Mouse (Mus musculus): ENCODE data around the gene Cage1. TPM values are rescaled to one million over a fixed set of nuclear protein-coding genes. Genes with fewer than 3 reads are reported as not detected.

Gene Cage1
- polyA plus RNA-seq, 1 experiment from 2014 or later = 1.2 TPM

GRCm38 (mm10) chr13:38070945-38071344 lies 34.1 kb upstream of the Cage1 start:
- peaks cover 21% of the 10 kb centered on the region for H3K4me1 ChIP-seq (ENCODE audit: control insufficient read depth, insufficient read depth, low read length)
- H3K36me3 ChIP-seq (ENCODE audit: control insufficient read depth, insufficient read depth) = no peaks in the 10 kb centered on the region
- WGBS = 22% methylated on average over 4 of the region's 4 CpGs
- H3K27ac ChIP-seq (ENCODE audit: low read length) = peak overlapping the region; percentile 56
- H3K4me3 ChIP-seq (ENCODE audit: low read length) = no peak overlapping the region
- no peak overlapping the region for H3K9ac ChIP-seq (ENCODE audit: low read length)
- ATAC-seq (replicated peaks; ENCODE audit: extremely low read depth, insufficient read depth, low FRiP score) = peak; percentile 74
- H3K27me3 ChIP-seq (ENCODE audit: control insufficient read depth, insufficient read depth, low read length) = no peaks in the 10 kb centered on the region
- H3K4me2 ChIP-seq (ENCODE audit: low read depth, low read length) = no peak overlapping the region
- H3K9me3 ChIP-seq (replicated peaks; ENCODE audit: control insufficient read depth, low read length) = no peaks in the 10 kb centered on the region

GRCm38 (mm10) chr13:38064854-38065663 lies 28.2 kb upstream of the Cage1 start:
- Histone ChIP-seq H3K4me2 (ENCODE audit: low read depth, low read length) (no peak overlapping the region), H3K36me3 (ENCODE audit: control insufficient read depth, insufficient read depth) (peaks cover 24% of the 10 kb centered on the region), H3K9me3 (replicated peaks; ENCODE audit: control insufficient read depth, low read length) (no peaks in the 10 kb centered on the region), H3K27ac (ENCODE audit: low read length) (no peak overlapping the region), H3K9ac (ENCODE audit: low read length) (no peak overlapping the region), H3K4me3 (ENCODE audit: low read length) (no peak overlapping the region), H3K27me3 (ENCODE audit: control insufficient read depth, insufficient read depth, low read length) (no peaks in the 10 kb centered on the region), H3K4me1 (ENCODE audit: control insufficient read depth, insufficient read depth, low read length) (no peaks in the 10 kb centered on the region)
- 65% methylated on average over 11 of the region's 11 CpGs for WGBS
- no peak; the same call in 1 of the 2 replicates for ATAC-seq (replicated peaks; ENCODE audit: extremely low read depth, insufficient read depth, low FRiP score)

- no peak for ATAC-seq (replicated peaks; ENCODE audit: extremely low read depth, insufficient read depth, low FRiP score)
- H3K27me3 ChIP-seq (ENCODE audit: control insufficient read depth, insufficient read depth, low read length) = no peaks in the 10 kb centered on the region
- H3K9me3 ChIP-seq (replicated peaks; ENCODE audit: control insufficient read depth, low read length) = no peaks in the 10 kb centered on the region
- H3K4me1 ChIP-seq (ENCODE audit: control insufficient read depth, insufficient read depth, low read length) = no peaks in the 10 kb centered on the region
- H3K4me2 ChIP-seq (ENCODE audit: low read depth, low read length) = no peak overlapping the region
- peaks cover 39% of the 10 kb centered on the region for H3K36me3 ChIP-seq (ENCODE audit: control insufficient read depth, insufficient read depth)
- H3K27ac ChIP-seq (ENCODE audit: low read length) = no peak overlapping the region
- H3K4me3 ChIP-seq (ENCODE audit: low read length) = no peak overlapping the region
- no peak overlapping the region for H3K9ac ChIP-seq (ENCODE audit: low read length)
- WGBS = 86% methylated on average over 11 of the region's 11 CpGs
These were observed 25.8 kb upstream of the Cage1 start for GRCm38 (mm10) chr13:38062678-38063077.

GRCm38 (mm10) chr13:38049888-38050287 lies 13.0 kb upstream of the Cage1 start:
- no peak overlapping the region for H3K27ac ChIP-seq (ENCODE audit: low read length)
- 34% methylated on average over 3 of the region's 3 CpGs for WGBS
- H3K9ac ChIP-seq (ENCODE audit: low read length) = no peak overlapping the region
- no peaks in the 10 kb centered on the region for H3K27me3 ChIP-seq (ENCODE audit: control insufficient read depth, insufficient read depth, low read length)
- H3K9me3 ChIP-seq (replicated peaks; ENCODE audit: control insufficient read depth, low read length) = no peaks in the 10 kb centered on the region
- H3K36me3 ChIP-seq (ENCODE audit: control insufficient read depth, insufficient read depth) = peaks cover 65% of the 10 kb centered on the region
- no peak overlapping the region for H3K4me2 ChIP-seq (ENCODE audit: low read depth, low read length)
- no peaks in the 10 kb centered on the region for H3K4me1 ChIP-seq (ENCODE audit: control insufficient read depth, insufficient read depth, low read length)
- ATAC-seq (replicated peaks; ENCODE audit: extremely low read depth, insufficient read depth, low FRiP score) = no peak
- H3K4me3 ChIP-seq (ENCODE audit: low read length) = no peak overlapping the region

GRCm38 (mm10) chr13:38037811-38038210 lies 942 bp upstream of the Cage1 start:
- H3K27ac ChIP-seq (ENCODE audit: low read length) = no peak overlapping the region; the same call in 1 of the 2 replicates
- H3K4me2 ChIP-seq (ENCODE audit: low read depth, low read length) = peak overlapping the region; percentile 93
- ATAC-seq (replicated peaks; ENCODE audit: extremely low read depth, insufficient read depth, low FRiP score) = no peak
- H3K9ac ChIP-seq (ENCODE audit: low read length) = peak overlapping the region; percentile 93
- H3K27me3 ChIP-seq (ENCODE audit: control insufficient read depth, insufficient read depth, low read length) = no peaks in the 10 kb centered on the region
- peaks cover 17% of the 10 kb centered on the region for H3K36me3 ChIP-seq (ENCODE audit: control insufficient read depth, insufficient read depth)
- no peaks in the 10 kb centered on the region for H3K9me3 ChIP-seq (replicated peaks; ENCODE audit: control insufficient read depth, low read length)
- WGBS = 35% methylated on average over 12 of the region's 12 CpGs
- H3K4me1 ChIP-seq (ENCODE audit: control insufficient read depth, insufficient read depth, low read length) = peaks cover 15% of the 10 kb centered on the region
- peak overlapping the region; percentile 88 for H3K4me3 ChIP-seq (ENCODE audit: low read length)

- WGBS = 8% methylated on average over 37 of the region's 37 CpGs
- H3K4me1 ChIP-seq (ENCODE audit: control insufficient read depth, insufficient read depth, low read length) = peaks cover 15% of the 10 kb centered on the region
- no peaks in the 10 kb centered on the region for H3K27me3 ChIP-seq (ENCODE audit: control insufficient read depth, insufficient read depth, low read length)
- peak within 1 kb of the TSS; percentile 81 for H3K27ac ChIP-seq (ENCODE audit: low read length)
- H3K9me3 ChIP-seq (replicated peaks; ENCODE audit: control insufficient read depth, low read length) = no peaks in the 10 kb centered on the region
- ATAC-seq (replicated peaks; ENCODE audit: extremely low read depth, insufficient read depth, low FRiP score) = peak; percentile 63
- H3K4me3 ChIP-seq (ENCODE audit: low read length) = peak within 1 kb of the TSS; percentile 88
- peaks cover 10% of the 10 kb centered on the region for H3K36me3 ChIP-seq (ENCODE audit: control insufficient read depth, insufficient read depth)
- peak within 1 kb of the TSS; percentile 93 for H3K9ac ChIP-seq (ENCODE audit: low read length)
- peak within 1 kb of the TSS; percentile 93 for H3K4me2 ChIP-seq (ENCODE audit: low read depth, low read length)
These were observed 376 bp downstream of the Cage1 start, which contains the start of gene Riok1 for GRCm38 (mm10) chr13:38036343-38037043. Gene Riok1 (plus strand): TSS chr13:38036995.

GRCm38 (mm10) chr13:38028407-38028806 lies 8.5 kb downstream of the Cage1 start:
- no peak for ATAC-seq (replicated peaks; ENCODE audit: extremely low read depth, insufficient read depth, low FRiP score)
- no peaks in the 10 kb centered on the region for H3K9me3 ChIP-seq (replicated peaks; ENCODE audit: control insufficient read depth, low read length)
- H3K4me1 ChIP-seq (ENCODE audit: control insufficient read depth, insufficient read depth, low read length) = peaks cover 3% of the 10 kb centered on the region; the same call in 1 of the 2 replicates
- 57% methylated on average over 4 of the region's 4 CpGs for WGBS
- no peaks in the 10 kb centered on the region for H3K27me3 ChIP-seq (ENCODE audit: control insufficient read depth, insufficient read depth, low read length)
- no peak overlapping the region for H3K4me2 ChIP-seq (ENCODE audit: low read depth, low read length)
- H3K36me3 ChIP-seq (ENCODE audit: control insufficient read depth, insufficient read depth) = no peaks in the 10 kb centered on the region
- no peak overlapping the region for H3K27ac ChIP-seq (ENCODE audit: low read length)
- no peak overlapping the region for H3K4me3 ChIP-seq (ENCODE audit: low read length)
- no peak overlapping the region for H3K9ac ChIP-seq (ENCODE audit: low read length)

- no peak overlapping the region for H3K4me2 ChIP-seq (ENCODE audit: low read depth, low read length)
- peaks cover 3% of the 10 kb centered on the region; the same call in 1 of the 2 replicates for H3K4me1 ChIP-seq (ENCODE audit: control insufficient read depth, insufficient read depth, low read length)
- WGBS = 57% methylated on average over 6 of the region's 6 CpGs
- H3K9ac ChIP-seq (ENCODE audit: low read length) = no peak overlapping the region
- no peaks in the 10 kb centered on the region for H3K9me3 ChIP-seq (replicated peaks; ENCODE audit: control insufficient read depth, low read length)
- no peaks in the 10 kb centered on the region for H3K36me3 ChIP-seq (ENCODE audit: control insufficient read depth, insufficient read depth)
- ATAC-seq (replicated peaks; ENCODE audit: extremely low read depth, insufficient read depth, low FRiP score) = no peak
- H3K4me3 ChIP-seq (ENCODE audit: low read length) = no peak overlapping the region
- H3K27ac ChIP-seq (ENCODE audit: low read length) = no peak overlapping the region
- no peaks in the 10 kb centered on the region for H3K27me3 ChIP-seq (ENCODE audit: control insufficient read depth, insufficient read depth, low read length)
These were observed 9.1 kb downstream of the Cage1 start for GRCm38 (mm10) chr13:38027618-38028248.

All from heart, embryonic 16.5 days (tissue).